Mouse (Mus musculus): Measurements from ENCODE around the gene Gm49425.

The Gm49425 gene

GRCm38 (mm10) chr15:101491431-101491830 lies 25.6 kb downstream of the Gm49425 start, which contains the start of gene Krt83:
TSS of gene Krt83 (minus strand) at chr15:101491512.
- no peak for DNase-seq (ENCODE audit: low spot score in 2 of 2)

- no peak for DNase-seq (ENCODE audit: low spot score in 2 of 2)
Measured at GRCm38 (mm10) chr15:101485911-101486635, 31.0 kb downstream of the Gm49425 start.

- DNase-seq (ENCODE audit: low spot score in 2 of 2), result no peak
Measured at GRCm38 (mm10) chr15:101484939-101485338, 32.1 kb downstream of the Gm49425 start.

GRCm38 (mm10) chr15:101483646-101484045 lies 33.4 kb downstream of the Gm49425 start:
- no peak for DNase-seq (ENCODE audit: low spot score in 2 of 2)

GRCm38 (mm10) chr15:101482056-101482455 lies 35.0 kb downstream of the Gm49425 start:
- DNase-seq (ENCODE audit: low spot score in 2 of 2), result no peak

GRCm38 (mm10) chr15:101479666-101480060 lies 37.4 kb downstream of the Gm49425 start:
- no peak for DNase-seq (ENCODE audit: low spot score in 2 of 2)

- DNase-seq (ENCODE audit: low spot score in 2 of 2), result no peak
Measured at GRCm38 (mm10) chr15:101479007-101479665, 37.9 kb downstream of the Gm49425 start.

GRCm38 (mm10) chr15:101472952-101473528 lies 44.0 kb downstream of the Gm49425 start, which contains the start of gene Krt86:
TSS of gene Krt86 (plus strand) at chr15:101473478.
- no peak for DNase-seq (ENCODE audit: low spot score in 2 of 2)

GRCm38 (mm10) chr15:101469093-101469492 lies 48.0 kb downstream of the Gm49425 start:
- DNase-seq (ENCODE audit: low spot score in 2 of 2), result no peak
